Mouse (Mus musculus) brain, adult 2 months (tissue): ENCODE measurements at regions not wholly inside any gene's neighbourhood (a gene's known extent, or its start where the extent isn't known, plus 50 kb on each side); places are given as distances from the start of the nearest gene placed in this dataset.

Experiments
- DNase-seq: peaks from one replicate; pipeline ENCODE4 v3.0.0; 2011; ENCODE audit warnings: low read depth, low spot score

DNA sequence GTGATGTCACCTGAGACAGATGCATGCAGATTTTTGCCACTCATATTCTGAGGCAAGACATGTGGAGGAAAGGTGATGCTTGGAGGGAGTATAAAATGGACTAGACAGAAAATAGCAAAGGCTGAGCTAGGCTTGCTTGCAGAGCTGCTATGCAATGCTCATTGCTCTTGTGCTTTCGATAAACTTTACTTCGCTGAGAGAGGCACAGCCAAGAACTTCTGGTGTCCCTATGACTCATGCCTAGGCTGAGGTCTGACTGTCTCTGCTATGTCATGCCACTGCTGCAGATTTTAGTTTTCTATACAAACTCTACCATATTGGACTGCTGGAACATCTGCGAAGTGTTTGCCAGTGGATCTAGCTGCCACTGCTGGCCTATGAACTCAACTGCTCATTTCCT lies 687.5 kb upstream of the Pou3f3 start:
- peak; percentile 57 for DNase-seq

DNA sequence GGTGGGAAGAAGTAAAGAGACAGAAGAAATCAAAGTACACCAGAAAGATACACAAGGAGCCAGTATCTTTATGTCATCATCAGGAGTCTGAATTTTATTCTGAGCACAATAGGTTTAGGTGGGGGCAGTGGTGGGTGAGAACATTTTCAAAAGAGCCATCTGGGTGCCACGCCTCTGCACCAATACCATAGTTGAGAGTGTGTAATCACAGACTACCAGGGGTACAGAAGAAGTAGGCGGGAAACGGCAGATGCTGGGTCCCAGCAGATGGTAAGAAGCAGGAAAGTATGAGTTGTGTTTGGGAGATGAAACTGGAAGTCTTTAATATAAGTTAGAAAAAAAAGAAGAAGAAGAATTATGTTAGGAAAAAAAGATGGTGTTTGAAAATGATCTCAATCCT lies 682.7 kb upstream of the Pou3f3 start:
- DNase-seq: peak; percentile 93

DNA sequence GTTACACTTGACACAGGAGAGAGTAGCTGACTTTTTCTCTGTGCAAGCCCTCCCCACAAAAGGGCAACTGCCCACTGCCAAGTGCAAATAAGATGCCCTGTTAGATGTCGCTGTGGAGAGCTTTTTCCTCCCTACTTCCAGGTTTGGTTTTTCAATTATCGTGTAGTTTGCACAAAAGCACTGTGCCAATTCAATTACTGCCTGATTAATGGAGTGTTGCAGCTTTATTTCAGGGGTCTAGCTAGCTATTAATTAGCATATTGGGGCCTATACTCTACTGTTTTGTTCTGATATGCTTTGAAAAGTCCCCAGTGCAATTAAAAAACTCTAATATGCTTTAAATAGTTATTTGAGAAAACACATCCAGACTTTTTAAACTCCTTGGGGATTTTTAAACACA lies 676.6 kb upstream of the Pou3f3 start:
- DNase-seq: no peak

DNA sequence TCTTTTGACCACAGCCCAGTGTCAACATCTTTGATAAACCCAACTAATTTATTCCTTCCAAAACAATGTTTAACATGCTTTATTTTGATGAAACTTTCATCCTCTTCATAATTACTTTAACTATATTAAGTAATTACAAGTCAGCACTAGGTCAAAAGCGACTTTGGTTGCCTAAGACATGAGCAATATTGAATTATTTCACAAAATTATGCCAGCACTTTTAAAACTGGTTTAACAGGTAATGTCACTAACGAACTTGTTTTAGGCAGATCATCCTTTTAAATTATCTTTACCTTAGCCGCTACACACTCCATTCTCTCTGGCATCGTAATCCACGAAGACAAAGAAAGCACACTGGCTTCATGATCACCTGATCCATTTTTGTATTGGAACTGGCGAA lies 669.8 kb upstream of the Pou3f3 start:
- no peak for DNase-seq

- DNase-seq: no peak
Measured at GRCm38 (mm10) chr1:42026423-42026822, 669.1 kb upstream of the Pou3f3 start.

GRCm38 (mm10) chr1:42033786-42034185 lies 661.8 kb upstream of the Pou3f3 start:
- no peak for DNase-seq

DNA sequence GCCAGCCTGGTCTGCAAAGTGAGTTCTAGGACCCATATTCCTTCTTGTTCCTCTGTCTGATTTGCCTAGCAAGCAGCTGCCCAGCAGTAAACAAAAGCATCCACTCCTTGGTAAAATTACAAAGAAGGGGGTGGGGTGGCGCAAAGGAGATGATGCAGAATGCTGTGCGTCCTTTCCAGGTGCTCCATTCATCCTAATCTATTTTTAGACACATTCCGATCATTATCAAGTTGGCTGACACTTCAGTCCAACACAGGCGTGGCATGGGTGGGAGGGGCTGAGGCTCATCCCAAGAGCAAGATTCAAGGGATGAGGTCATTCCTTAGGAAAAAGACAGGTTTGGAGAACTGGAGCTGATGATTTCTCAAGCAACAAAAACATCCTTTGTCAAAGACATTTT lies 660.2 kb upstream of the Pou3f3 start:
- DNase-seq: no peak

GRCm38 (mm10) chr1:42041544-42041943 lies 654.0 kb upstream of the Pou3f3 start:
- peak; percentile 6 for DNase-seq

- no peak for DNase-seq
Measured at GRCm38 (mm10) chr1:42058494-42058893, 637.1 kb upstream of the Pou3f3 start.

DNA sequence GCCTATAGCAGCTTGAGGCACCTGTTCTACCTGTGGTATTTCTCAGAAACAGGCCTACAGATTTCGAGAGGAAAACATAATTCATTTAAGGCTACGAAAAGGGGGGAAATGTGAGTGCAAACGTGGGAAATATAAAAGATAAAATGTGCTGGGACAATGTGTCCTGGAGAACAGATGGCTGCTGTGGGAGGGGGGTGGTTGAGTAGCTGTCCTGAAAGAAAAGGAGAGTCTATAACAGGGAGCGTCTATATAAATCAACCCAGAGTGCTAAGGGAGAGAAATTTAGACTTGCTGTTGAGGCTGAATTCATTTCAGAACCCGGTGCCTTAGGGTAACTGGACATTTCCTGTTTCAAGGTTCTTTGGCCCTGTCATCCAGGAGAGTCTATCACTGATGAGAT lies 625.5 kb upstream of the Pou3f3 start:
- peak; percentile 66 for DNase-seq

- DNase-seq: no peak
Measured at GRCm38 (mm10) chr1:42096026-42096425, 599.5 kb upstream of the Pou3f3 start.

DNA sequence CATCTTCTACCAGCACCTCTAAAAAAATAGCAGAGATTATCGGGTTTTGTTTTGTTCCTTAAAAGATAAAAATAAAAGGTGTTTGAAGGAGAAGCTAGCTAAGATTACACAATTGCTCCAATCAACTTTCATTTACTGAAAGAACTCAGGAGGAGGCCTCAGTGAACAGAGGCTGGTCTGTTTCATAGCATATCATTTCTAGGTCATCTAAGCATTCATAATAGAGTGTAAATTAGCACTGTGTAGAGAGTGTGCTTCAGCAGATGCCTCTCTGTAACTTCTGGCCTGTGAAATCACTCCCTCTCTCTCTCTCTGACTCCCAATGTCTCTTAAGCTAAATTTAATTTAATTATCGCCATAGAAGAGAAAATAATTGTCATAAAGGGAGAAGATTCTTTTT lies 597.0 kb upstream of the Pou3f3 start:
- peak; percentile 12 for DNase-seq

GRCm38 (mm10) chr1:42107521-42107920 lies 588.0 kb upstream of the Pou3f3 start:
- DNase-seq: no peak

DNA sequence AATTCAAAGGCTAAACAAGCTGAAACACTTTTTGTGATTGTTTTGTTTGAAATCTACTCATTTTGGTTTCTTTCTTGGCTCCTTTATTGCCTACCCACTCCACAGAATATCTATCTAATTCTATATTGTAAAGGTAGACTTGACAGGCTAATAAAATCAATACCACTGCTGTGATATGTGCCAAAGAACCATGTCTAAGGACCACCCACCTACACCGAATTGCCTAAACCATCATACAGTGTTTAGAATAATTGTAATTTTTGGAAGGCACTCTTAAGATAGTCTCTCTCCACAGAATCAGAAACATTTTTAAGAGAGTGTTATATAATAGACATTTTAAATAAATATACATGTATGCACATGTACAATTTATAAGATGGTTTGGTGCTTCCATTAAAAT lies 587.6 kb upstream of the Pou3f3 start:
- no peak for DNase-seq

- DNase-seq: peak; percentile 37
Measured at GRCm38 (mm10) chr1:42152175-42152790, 543.3 kb upstream of the Pou3f3 start.

DNA sequence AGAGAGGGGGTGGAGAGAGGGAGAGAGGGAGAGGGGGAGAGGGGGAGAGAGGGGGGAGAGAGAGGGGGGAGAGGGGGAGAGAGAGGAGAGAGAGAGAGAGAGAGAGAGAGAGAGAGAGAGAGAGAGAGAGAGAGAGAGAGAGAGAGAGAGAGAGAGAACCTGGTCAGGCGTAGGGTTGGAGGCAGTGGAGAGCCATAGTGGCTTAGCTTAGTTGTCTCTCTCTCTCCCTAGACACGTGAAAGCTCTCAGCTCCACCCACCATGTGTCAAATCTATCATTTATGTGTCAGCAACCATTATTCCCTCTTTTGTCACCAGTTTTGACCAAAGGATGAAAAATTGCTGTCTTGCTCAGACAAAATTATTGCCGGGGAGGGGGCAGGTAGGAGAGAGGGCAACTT lies 542.7 kb upstream of the Pou3f3 start:
- no peak for DNase-seq

GRCm38 (mm10) chr1:42167790-42168572 lies 527.6 kb upstream of the Pou3f3 start:
- DNase-seq: no peak

GRCm38 (mm10) chr1:42169505-42169904 lies 526.1 kb upstream of the Pou3f3 start:
- no peak for DNase-seq

DNA sequence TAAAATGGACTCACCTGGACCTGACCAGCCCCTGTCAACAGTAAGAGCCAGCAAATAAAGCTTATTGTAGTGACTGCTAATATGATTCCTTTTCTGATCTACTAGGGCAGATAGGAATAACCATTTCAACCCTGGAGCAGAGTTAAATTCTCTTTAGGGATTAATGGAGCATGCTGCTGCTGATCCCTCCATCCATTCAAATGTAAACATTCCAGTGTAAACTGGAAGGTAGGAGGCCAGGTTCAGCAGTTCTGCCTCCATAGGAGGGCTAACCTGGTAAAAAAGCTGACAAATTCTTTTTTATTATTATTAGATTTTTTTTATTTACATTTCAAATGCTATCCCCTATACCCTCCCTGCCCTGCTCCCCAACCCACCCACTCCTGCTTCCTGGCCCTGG lies 509.3 kb upstream of the Pou3f3 start:
- DNase-seq: no peak

DNA sequence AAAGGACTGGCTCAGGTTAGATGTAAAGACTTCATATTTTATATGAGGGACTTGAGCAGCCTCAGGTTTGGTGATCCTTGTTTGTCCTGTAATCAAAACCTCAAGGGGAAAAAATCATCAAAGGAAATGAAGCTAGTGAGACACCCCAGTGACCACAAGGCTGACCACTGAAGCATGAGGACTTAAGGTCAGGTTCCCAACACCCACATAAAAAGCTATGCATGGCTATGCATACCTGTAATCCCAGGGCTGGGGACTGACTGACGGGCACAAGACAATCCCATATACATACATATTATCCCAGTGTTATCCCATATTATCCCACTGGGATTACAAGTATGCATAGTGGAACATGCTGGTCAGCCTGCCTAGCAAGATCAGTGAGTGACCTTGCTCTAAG lies 467.5 kb upstream of the Pou3f3 start:
- no peak for DNase-seq

DNA sequence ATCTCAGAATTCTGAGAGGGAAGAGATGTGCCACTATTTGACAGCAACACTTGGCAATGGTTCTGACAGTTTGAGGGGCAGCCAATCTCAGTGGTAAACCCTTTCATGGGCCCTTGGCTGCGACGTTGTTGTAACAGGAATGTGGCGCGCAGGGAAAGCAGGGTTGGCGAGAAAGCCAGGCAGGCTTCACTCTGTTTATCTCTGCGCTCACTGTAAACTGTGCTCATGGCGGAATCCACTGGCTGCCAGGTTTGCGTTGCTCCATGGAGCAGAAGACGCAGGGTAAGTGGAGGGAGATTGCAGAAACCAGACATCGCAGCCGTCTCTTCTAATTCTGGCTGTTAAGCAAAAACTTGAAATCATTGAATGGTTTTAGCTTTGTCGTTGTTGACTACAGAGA lies 465.9 kb upstream of the Pou3f3 start:
- no peak for DNase-seq

- DNase-seq: peak; percentile 41
Measured at GRCm38 (mm10) chr1:42230469-42231040, 465.0 kb upstream of the Pou3f3 start.

DNA sequence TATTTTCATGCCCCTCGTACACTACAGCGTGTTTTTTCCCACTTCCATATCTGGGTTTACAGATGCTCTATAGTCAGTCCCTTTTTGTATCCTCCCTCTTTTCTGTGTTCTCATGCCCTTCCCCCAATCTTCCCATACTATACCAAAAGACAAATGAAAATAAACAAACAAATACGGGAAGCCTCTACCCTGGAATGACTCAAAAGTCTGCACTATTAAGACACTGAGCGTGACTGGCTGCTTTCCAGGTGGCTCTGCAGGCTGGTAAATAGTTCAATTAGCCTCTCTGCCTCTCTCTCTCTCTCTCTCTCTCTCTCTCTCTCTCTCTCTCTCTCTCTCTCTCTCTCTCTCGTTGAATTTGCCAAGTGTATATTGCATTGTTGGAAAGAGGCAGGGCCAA lies 464.5 kb upstream of the Pou3f3 start:
- no peak for DNase-seq
